Mouse (Mus musculus): Measurements from ENCODE around the gene Cacna1d. TPM values are rescaled to one million over a fixed set of nuclear protein-coding genes. Genes with fewer than 3 reads are reported as not detected.
A peak's percentile ranks its signal among the peaks of the same experiment; 100 is the strongest.

The Cacna1d gene
- total RNA-seq, 2 experiments from 2014 or later: 52.3 to 56.0 TPM

DNA sequence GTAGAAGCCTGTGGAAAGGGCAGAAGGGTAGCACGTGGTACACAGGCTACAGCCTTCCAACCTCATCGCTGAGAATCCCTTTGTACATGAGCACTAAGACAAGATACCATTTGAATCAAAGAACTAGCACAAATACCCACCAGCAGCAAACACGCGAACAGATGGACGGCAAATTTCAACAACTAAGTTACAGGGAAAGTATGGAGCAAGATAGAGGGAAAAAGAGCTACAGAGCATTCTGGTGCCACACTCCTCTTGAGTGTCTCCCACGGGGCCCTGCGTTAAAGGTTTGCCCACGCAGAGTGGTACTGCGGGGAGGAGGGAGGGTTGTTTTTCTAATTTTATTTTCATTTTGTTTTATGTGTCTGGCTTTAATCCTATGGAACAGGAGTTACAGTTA, 215.7 kb downstream of the Cacna1d start:
- no peak overlapping the region for H3K27ac ChIP-seq
- DNase-seq (ENCODE audit: extremely low spot score in 1 of 2, low spot score in 2 of 2): no peak
- intact Hi-C loops (cut with DNase I): no loop called here

DNA sequence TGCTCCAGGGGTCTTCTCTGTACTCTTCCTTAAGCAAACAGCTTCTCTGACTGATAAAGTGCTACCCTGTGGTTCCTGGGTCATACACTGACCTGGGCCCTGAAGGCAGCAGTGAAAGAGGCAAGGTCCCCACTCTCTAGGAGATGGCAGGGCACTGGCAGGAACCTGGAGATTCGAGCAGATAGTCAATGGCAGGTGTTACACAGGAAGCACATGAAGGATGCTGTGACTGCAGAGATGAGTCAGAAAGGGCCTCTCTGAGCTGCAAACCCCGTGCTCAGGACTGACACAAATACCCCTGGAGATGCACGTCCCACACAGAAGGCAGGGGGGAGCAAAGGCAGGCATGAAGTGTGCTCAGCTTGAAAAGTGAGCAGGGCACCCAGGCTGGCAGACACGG, 218.3 kb downstream of the Cacna1d start:
- no peak for DNase-seq (ENCODE audit: extremely low spot score in 1 of 2, low spot score in 2 of 2)
- H3K27ac ChIP-seq: peak overlapping the region; percentile 16; the same call in 1 of the 2 replicates
- intact Hi-C loops (cut with DNase I): no loop called here
- no peak for TF ChIP-seq CTCF (IDR thresholded peaks at IDR 0.05)
- H3K4me3 ChIP-seq: no peak overlapping the region

More for the DNA sequence above, 215.7 kb downstream of the Cacna1d start:
- H3K4me3 ChIP-seq: no peak overlapping the region
- no peak for TF ChIP-seq CTCF (IDR thresholded peaks at IDR 0.05)

DNA sequence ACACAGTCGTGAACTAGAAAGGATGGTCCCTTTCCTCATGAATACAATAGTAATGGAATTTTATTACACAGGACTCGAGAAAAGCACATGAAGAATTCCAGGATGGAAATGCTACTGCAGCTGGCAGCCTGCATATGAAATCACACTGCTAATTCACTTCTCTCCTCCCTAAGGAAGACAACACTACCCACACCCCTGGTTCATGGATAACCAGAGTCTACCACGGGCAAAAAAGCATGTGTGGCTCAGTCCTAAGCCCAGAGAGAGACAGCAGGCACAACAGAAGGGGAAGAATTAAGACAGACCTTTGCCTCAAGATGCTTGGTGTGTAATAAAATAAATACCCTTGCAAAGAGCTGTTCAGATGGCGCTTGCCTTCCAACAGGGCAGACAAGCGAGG, 218.7 kb downstream of the Cacna1d start:
- intact Hi-C loops (cut with DNase I): no loop called here
- TF ChIP-seq CTCF (IDR thresholded peaks at IDR 0.05): no peak
- no peak for DNase-seq (ENCODE audit: extremely low spot score in 1 of 2, low spot score in 2 of 2)
- H3K4me3 ChIP-seq: no peak overlapping the region
- H3K27ac ChIP-seq: peak overlapping the region; percentile 16; the same call in 1 of the 2 replicates

DNA sequence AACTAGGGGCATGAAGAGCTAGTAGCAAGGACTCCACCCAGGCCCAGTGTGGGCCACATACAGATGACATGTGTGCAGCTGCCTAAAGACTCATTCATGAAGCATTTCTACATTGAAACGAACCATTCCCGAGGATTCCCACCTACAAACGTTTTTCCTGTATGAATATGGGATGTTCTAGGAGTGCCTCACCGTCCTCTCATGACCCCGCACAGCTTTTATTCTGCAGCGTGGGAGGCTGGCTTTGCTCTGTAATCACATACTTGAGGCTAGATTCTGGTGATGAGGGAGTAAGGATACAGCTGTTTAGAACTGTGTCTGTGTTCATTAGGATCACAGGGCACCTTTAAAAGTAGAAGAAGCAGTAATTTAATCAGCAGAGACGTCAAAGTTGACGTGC, 219.4 kb downstream of the Cacna1d start:
- no peak for DNase-seq (ENCODE audit: extremely low spot score in 1 of 2, low spot score in 2 of 2)
- intact Hi-C loops (cut with DNase I): no loop called here
- Histone ChIP-seq H3K27ac (no peak overlapping the region; the same call in 1 of the 2 replicates), H3K4me3 (no peak overlapping the region)
- no peak for TF ChIP-seq CTCF (IDR thresholded peaks at IDR 0.05)

DNA sequence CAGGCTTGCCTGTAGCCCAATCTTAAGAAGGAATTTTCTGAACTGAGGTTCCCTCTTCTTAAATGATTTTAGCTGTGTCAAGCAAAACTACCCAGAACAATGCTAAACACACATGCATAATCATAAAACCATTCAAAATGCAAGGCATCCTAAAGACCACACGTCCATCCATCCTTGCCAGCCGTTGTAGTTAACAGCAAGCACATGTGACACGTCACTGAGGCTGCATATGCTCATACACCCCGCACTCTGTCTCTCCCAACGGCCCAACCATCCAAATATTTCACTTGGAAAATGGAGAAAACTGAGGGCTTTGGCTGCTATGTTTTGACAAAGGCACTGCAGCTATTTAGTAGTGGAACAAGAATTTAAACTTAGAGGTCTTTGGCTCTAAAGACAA, 220.9 kb downstream of the Cacna1d start:
- intact Hi-C loops (cut with DNase I): no loop called here
- no peak overlapping the region for H3K4me3 ChIP-seq
- no peak overlapping the region for H3K27ac ChIP-seq
- no peak for DNase-seq (ENCODE audit: extremely low spot score in 1 of 2, low spot score in 2 of 2)
- no peak for TF ChIP-seq CTCF (IDR thresholded peaks at IDR 0.05)

DNA sequence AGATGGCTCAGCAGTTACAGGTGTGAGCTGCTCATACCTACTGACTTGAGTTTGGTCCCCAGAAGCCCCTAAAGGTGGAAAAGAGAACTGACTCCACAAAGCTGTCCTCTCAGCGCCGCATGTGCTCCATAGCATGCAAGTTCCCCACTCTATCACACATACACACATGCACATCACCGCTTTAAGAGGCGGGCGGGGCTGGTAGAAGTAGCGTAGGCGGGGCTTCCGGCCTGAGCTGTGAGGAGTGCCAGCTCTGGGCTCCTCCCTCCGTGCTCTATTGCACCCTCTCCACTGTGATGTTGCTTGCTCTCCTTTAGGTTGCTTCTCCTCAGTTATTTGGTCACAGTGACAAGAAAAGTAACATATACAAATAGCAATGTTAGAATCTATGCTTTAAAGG, 225.5 kb downstream of the Cacna1d start:
- no peak overlapping the region for H3K4me3 ChIP-seq
- intact Hi-C loops (cut with DNase I): no loop called here
- no peak overlapping the region for H3K27ac ChIP-seq
- no peak for DNase-seq (ENCODE audit: extremely low spot score in 1 of 2, low spot score in 2 of 2)
- no peak for TF ChIP-seq CTCF (IDR thresholded peaks at IDR 0.05)

DNA sequence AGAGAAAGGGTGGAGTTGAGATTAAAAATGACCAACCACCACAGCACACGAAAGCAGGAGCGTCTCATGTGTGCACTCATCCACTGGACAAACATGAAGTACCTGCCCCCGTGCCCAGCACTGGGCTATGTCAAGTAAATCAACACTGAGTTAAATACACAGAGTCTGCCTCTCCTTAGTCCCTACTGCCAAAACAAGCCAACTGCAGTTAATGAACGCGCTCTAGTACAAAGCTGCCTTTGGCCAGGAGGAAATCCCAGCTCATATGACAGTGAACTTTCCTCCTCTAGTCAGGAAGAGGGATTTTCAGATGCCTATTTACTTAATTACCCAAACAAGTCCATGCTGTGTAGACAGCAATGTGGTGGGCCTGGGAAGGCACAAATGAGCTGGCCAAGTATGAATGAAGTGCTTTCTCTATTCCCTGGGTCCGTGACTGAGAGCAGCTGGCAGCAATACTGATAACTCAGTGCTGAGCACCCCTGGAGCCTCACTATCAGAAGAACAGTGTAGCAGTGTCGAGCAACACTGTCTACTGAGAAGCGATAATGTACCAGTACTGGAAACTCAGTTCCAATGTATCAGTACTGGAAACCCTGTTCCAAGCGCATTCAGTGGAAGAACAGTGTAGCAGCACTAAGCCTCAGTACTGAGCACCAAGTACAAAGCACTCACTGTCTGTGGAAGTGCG, 229.5 kb downstream of the Cacna1d start:
- no peak for DNase-seq (ENCODE audit: extremely low spot score in 1 of 2, low spot score in 2 of 2)
- Histone ChIP-seq H3K4me3 (no peak overlapping the region), H3K27ac (no peak overlapping the region)
- intact Hi-C loops (cut with DNase I): no loop called here
- TF ChIP-seq CTCF (IDR thresholded peaks at IDR 0.05): no peak

DNA sequence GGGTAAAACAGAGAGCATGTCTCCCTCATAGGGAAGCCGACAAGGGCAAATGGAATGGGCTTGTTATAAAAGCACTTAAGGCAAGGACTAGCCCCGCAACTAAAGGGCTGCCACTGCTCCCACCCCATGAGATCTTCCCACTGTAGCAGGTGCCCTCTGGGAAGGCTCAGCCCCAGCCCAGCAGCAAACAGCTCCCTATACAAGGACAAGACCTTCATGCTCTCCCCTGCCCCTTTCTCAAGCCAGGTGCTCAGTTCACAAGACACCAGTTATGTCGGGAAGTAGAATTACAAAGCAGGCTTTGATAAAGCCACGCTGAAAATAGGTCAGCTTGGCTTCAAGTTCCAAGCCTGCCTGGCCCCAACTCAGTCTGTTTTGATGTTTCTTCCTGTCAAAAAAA, 233.6 kb downstream of the Cacna1d start:
- Histone ChIP-seq H3K27ac (no peak overlapping the region), H3K4me3 (no peak overlapping the region)
- no peak for TF ChIP-seq CTCF (IDR thresholded peaks at IDR 0.05)
- intact Hi-C loops (cut with DNase I): no loop called here
- DNase-seq (ENCODE audit: extremely low spot score in 1 of 2, low spot score in 2 of 2): no peak

DNA sequence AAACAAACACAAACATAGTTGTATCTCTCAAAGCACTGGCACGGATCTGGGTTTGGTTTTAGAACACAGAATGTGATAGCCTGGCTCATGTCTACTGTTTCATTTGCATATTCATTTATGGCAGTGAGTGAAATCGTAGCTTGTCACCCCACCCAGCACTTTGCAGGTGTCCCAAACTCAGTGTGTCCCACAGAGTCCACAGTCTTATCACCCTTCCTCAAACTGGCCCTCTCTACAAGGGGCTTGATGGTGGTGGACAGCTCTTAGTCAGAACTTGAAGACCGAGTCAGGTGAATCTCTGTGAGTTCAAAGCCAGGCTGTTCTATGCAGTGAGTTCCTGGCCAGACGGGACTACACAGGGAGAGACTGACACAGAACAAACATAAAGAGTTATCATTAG, 234.8 kb downstream of the Cacna1d start:
- DNase-seq (ENCODE audit: extremely low spot score in 1 of 2, low spot score in 2 of 2): no peak
- TF ChIP-seq CTCF (IDR thresholded peaks at IDR 0.05): no peak
- intact Hi-C loops (cut with DNase I): no loop called here
- Histone ChIP-seq H3K4me3 (no peak overlapping the region), H3K27ac (no peak overlapping the region)

DNA sequence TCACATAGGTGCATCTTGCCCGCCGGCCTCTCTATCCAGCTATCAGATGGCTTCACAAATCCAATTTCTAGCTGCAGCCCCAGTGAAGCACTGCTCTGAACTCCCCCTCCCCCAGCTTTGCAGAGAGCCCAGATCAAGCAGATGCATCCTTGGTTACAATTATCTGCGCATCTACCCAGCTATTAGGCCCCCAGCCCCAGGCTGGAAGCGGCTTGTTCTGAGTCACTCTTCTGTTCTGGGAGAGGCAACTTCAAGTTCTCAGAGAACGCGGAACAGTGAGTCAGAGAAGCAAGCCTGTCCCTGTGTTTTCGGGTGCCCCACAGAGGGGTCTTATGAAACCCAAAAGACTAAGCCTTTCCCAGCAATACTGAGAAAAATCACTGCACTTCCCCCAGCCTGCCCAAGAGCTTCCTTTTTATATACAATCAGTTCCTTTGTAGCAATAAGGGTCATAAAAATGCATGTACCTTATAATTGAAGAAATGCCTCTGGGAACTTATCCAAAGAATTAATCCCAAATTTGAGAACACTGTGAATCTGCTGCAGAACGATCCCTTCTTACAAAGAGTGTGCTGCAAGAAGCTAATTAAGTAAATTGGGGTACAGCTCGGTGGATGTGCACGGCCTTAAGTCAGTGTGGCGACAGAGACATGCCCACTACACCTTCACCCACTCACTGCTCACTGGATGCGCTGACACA, 235.4 kb downstream of the Cacna1d start:
- Histone ChIP-seq H3K4me3 (no peak overlapping the region), H3K27ac (no peak overlapping the region)
- peak in 1 of 2 experiments; percentile 33 for DNase-seq (ENCODE audit: extremely low spot score in 1 of 2, low spot score in 2 of 2)
- intact Hi-C loops (cut with DNase I): no loop called here
- TF ChIP-seq CTCF (IDR thresholded peaks at IDR 0.05): no peak

DNA sequence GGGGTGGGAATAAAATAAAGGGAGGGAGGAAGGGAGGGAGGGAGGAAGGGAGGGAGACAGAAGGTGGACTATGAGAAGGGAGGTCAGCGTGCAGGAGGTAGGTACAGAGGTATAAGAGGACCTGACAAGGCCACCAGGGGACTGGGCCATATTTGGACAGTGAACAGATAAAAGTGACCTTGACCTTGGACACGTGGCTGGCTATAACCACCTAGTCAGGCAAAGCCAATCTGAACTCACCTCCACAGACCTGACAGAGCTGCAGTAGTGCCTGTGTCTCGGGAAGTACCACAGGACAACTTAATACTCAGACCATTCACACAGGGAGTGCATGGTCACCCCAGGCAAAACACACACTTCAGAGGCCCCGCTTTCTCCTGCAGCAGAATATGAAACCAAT, 236.5 kb downstream of the Cacna1d start:
- intact Hi-C loops (cut with DNase I): no loop called here

DNA sequence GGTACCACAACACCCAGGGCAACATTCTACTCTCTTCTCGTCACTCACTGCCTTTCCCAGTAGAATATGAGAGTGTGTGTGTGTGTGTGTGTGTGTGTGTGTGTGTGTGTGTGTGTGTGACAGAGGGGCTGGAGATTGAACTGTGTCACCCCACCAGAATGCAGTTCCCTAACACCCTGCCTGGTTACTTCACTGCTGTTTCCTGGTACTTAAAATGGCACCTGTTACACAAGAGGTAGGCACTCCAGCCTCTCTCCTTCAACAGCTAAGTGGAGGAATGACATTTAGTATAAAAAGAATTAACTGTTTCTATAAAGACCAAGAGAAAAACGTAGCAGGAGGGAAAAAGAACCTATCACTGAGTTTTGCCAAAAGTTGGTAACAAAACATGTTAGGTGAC, 238.4 kb downstream of the Cacna1d start:
- Histone ChIP-seq H3K27ac (no peak overlapping the region), H3K4me3 (no peak overlapping the region)
- no peak for DNase-seq (ENCODE audit: extremely low spot score in 1 of 2, low spot score in 2 of 2)
- intact Hi-C loops (cut with DNase I): no loop called here
- TF ChIP-seq CTCF (IDR thresholded peaks at IDR 0.05): no peak

More for the DNA sequence above, 236.5 kb downstream of the Cacna1d start:
- Histone ChIP-seq H3K4me3 (no peak overlapping the region), H3K27ac (no peak overlapping the region)
- TF ChIP-seq CTCF (IDR thresholded peaks at IDR 0.05): no peak
- no peak for DNase-seq (ENCODE audit: extremely low spot score in 1 of 2, low spot score in 2 of 2)

DNA sequence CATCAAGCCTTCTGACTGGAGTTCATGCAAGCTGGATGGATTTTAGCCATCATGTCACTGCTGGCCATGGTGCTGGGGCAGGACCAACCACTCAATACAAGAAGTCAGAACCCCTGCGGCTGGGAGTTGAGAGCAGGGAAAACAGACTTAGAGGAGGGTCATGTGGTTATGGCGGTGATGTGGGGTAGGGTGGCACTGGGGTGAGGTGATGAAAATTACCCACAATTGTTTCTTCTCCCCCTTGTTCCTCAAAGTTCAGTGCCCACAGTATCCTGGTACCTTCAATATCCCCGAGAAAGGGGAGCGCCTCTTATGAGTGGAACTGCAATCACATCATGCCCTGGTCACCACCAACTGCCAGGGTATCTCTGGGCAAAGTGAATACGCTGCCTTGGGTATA, 239.9 kb downstream of the Cacna1d start:
- no peak for DNase-seq (ENCODE audit: extremely low spot score in 1 of 2, low spot score in 2 of 2)
- intact Hi-C loops (cut with DNase I): no loop called here
- no peak overlapping the region for H3K4me3 ChIP-seq
- TF ChIP-seq CTCF (IDR thresholded peaks at IDR 0.05): no peak
- no peak overlapping the region for H3K27ac ChIP-seq
